Mouse (Mus musculus): ENCODE results near the gene Fam76a. TPM values are rescaled to one million over a fixed set of nuclear protein-coding genes. Genes with fewer than 3 reads are reported as not detected.

The Fam76a gene
- total and polyA plus RNA-seq, 3 experiments: 13.3 to 45.1 (median 29.5) TPM

DNA sequence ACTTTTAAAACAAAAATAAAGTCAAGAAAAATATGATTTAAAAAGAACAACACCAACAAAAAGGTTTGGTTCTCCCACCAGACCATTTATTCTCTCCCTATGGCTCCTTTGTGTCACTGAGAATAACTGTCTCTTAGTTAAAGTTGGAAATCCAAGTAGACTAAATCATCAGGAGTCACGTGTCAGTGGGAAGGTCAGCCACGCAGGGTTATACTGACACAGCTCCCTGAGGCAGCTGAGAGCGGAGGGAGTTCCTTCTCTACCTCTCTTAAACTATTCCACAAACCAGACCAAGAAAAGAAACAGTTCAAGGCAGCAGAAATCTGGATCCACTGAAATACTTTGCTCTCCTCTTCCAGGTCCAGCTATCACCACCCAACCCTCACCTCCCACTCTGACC, 51.2 kb downstream of the Fam76a start:
- H3K9ac ChIP-seq (ENCODE audit: low read depth, low read length): no peak overlapping the region
- no peak for TF ChIP-seq EP300 (IDR thresholded peaks at IDR 0.05; ENCODE audit: insufficient read depth, low read depth, low read length)
- no peak for TF ChIP-seq CTCF (IDR thresholded peaks at IDR 0.05)
- TF ChIP-seq POLR2A (IDR thresholded peaks at IDR 0.05; ENCODE audit: insufficient read depth, low read depth, low read length): no peak
- H3K4me3 ChIP-seq: no peak overlapping the region
- intact Hi-C loops (cut with DNase I): no loop called here
- no peaks in the 10 kb centered on the region for H3K27me3 ChIP-seq (ENCODE audit: control insufficient read depth, insufficient read depth, low read length)
- H3K27ac ChIP-seq: no peak overlapping the region
- peaks cover 8% of the 10 kb centered on the region for H3K79me2 ChIP-seq (replicated peaks; ENCODE audit: control insufficient read depth, insufficient read depth, low read length)
- no peak for DNase-seq
- peaks cover 7% of the 10 kb centered on the region for H3K4me1 ChIP-seq (ENCODE audit: control insufficient read depth, insufficient read depth, low read length)
- 100% methylated on average over 3 of the region's 3 CpGs for WGBS
- H3K36me3 ChIP-seq (ENCODE audit: control insufficient read depth, insufficient read depth, low read length): peaks cover 11% of the 10 kb centered on the region

DNA sequence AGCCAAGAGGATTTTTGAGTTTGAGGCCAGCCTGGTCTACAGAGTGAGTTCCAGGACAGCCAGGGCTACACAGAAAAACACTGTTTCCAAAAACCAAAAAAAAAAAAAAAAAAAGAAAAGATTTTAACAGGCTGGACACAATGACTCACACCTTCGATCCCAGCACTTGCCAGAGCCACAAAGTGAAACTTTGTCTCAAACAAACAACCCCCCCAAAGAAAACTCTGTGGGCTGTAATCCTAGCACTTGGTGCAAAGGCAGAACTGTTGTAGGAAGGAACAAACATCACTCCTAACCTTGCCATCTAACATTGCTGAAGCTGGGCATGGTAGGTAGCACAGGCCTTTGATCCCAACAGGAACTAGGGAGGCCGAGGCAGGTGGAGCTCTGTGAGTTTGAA, 57.5 kb downstream of the Fam76a start:
- no peak for TF ChIP-seq EP300 (IDR thresholded peaks at IDR 0.05; ENCODE audit: insufficient read depth, low read depth, low read length)
- no peak for TF ChIP-seq CTCF (IDR thresholded peaks at IDR 0.05)
- no peak for TF ChIP-seq POLR2A (IDR thresholded peaks at IDR 0.05; ENCODE audit: insufficient read depth, low read depth, low read length)
- Histone ChIP-seq H3K79me2 (replicated peaks; ENCODE audit: control insufficient read depth, insufficient read depth, low read length) (no peaks in the 10 kb centered on the region), H3K27me3 (ENCODE audit: control insufficient read depth, insufficient read depth, low read length) (no peaks in the 10 kb centered on the region), H3K9ac (ENCODE audit: low read depth, low read length) (no peak overlapping the region), H3K27ac (no peak overlapping the region), H3K4me1 (ENCODE audit: control insufficient read depth, insufficient read depth, low read length) (no peaks in the 10 kb centered on the region), H3K36me3 (ENCODE audit: control insufficient read depth, insufficient read depth, low read length) (peaks cover 5% of the 10 kb centered on the region), H3K4me3 (no peak overlapping the region)
- intact Hi-C loops (cut with DNase I): no loop called here
- WGBS: 84% methylated on average over 2 of the region's 2 CpGs
- no peak for DNase-seq

DNA sequence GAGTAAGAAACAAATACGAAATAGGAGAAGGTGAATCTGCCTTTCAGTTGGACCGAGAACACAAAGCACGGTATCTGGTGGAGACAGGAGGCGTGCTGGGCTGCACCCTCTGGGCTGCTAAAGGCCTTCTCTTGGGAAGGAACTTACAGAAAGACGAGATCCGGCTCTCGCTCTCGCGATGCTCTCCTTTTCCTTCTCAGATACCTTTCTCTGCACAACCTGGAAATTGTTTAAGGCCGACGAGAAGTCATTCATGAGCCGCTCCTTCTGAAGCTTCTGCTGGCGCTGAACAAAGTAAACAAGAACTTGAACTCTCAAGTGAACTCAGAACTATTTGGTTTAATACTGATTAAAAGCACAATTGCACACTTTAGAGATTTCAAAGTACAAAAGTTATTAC, 59.3 kb downstream of the Fam76a start:
- Histone ChIP-seq H3K27ac (no peak overlapping the region), H3K27me3 (ENCODE audit: control insufficient read depth, insufficient read depth, low read length) (no peaks in the 10 kb centered on the region), H3K4me3 (no peak overlapping the region), H3K79me2 (replicated peaks; ENCODE audit: control insufficient read depth, insufficient read depth, low read length) (no peaks in the 10 kb centered on the region), H3K4me1 (ENCODE audit: control insufficient read depth, insufficient read depth, low read length) (no peaks in the 10 kb centered on the region), H3K36me3 (ENCODE audit: control insufficient read depth, insufficient read depth, low read length) (peaks cover 3% of the 10 kb centered on the region), H3K9ac (ENCODE audit: low read depth, low read length) (no peak overlapping the region)
- DNase-seq: no peak
- intact Hi-C loops (cut with DNase I): no loop called here
- no peak for TF ChIP-seq EP300 (IDR thresholded peaks at IDR 0.05; ENCODE audit: insufficient read depth, low read depth, low read length)
- no peak for TF ChIP-seq POLR2A (IDR thresholded peaks at IDR 0.05; ENCODE audit: insufficient read depth, low read depth, low read length)
- no peak for TF ChIP-seq CTCF (IDR thresholded peaks at IDR 0.05)
- WGBS: 92% methylated on average over 13 of the region's 13 CpGs

DNA sequence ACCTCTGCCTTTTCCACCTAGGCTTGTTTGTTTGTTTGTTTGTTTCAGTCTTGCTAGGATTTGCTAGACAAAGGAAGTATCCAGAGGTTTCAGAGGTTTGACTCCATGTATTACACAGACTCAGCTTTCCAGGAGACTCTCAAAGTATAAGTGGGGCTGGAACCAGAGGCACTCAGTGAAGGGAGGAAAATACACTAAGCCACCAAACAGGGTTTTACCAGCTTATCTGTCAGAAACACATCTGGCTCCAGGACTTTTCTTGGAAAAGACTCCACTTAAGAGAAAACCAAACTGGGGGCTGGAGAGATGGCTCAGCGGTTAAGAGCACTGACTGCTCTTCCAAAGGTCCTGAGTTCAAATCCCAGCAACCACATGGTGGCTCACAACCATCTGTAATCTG, 61.5 kb downstream of the Fam76a start:
- Histone ChIP-seq H3K36me3 (ENCODE audit: control insufficient read depth, insufficient read depth, low read length) (peaks cover under 1% of the 10 kb centered on the region), H3K9ac (ENCODE audit: low read depth, low read length) (no peak overlapping the region), H3K27me3 (ENCODE audit: control insufficient read depth, insufficient read depth, low read length) (no peaks in the 10 kb centered on the region), H3K4me3 (no peak overlapping the region), H3K27ac (no peak overlapping the region), H3K4me1 (ENCODE audit: control insufficient read depth, insufficient read depth, low read length) (no peaks in the 10 kb centered on the region), H3K79me2 (replicated peaks; ENCODE audit: control insufficient read depth, insufficient read depth, low read length) (no peaks in the 10 kb centered on the region)
- no peak for DNase-seq
- no peak for TF ChIP-seq CTCF (IDR thresholded peaks at IDR 0.05)
- TF ChIP-seq POLR2A (IDR thresholded peaks at IDR 0.05; ENCODE audit: insufficient read depth, low read depth, low read length): no peak
- TF ChIP-seq EP300 (IDR thresholded peaks at IDR 0.05; ENCODE audit: insufficient read depth, low read depth, low read length): no peak
- intact Hi-C loops (cut with DNase I): no loop called here
- 91% methylated on average over 1 of the region's 1 CpGs for WGBS

Other genes starting within 250 kb of the Fam76a start
- gene Xkr8, start 190.0 kb downstream of the Fam76a start, total RNA-seq (2021): 1 to 10 TPM; 1.2 to 2.9 TPM
- gene Xkr8, start 190.0 kb downstream of the Fam76a start, polyA plus RNA-seq (2012; rRNA removed): 1.6 and 3.3 TPM in 2 replicates
- gene Smpdl3b, start 165.3 kb downstream of the Fam76a start, total RNA-seq (2021): under 1 TPM; 0.82 to 0.86 TPM
- gene Smpdl3b, start 165.3 kb downstream of the Fam76a start, polyA plus RNA-seq (2012; rRNA removed): 1.3 TPM in 2 replicates
- 10 to 100 TPM; 10.5 to 12.4 TPM for gene Rpa2, start 154.2 kb downstream of the Fam76a start, total RNA-seq (2021)
- gene Rpa2, start 154.2 kb downstream of the Fam76a start, polyA plus RNA-seq (2012; rRNA removed): 9.9 and 14.9 TPM in 2 replicates
- 1 to 10 TPM; 1.7 to 2.1 TPM for gene Themis2, start 126.2 kb downstream of the Fam76a start, total RNA-seq (2021)
- 2.4 and 4.5 TPM in 2 replicates for gene Themis2, start 126.2 kb downstream of the Fam76a start, polyA plus RNA-seq (2012; rRNA removed)
- gene Ppp1r8, start 79.4 kb downstream of the Fam76a start, total RNA-seq (2021): 10 to 100 TPM; 18.2 to 19.3 TPM
- 18.2 and 33.1 TPM in 2 replicates for gene Ppp1r8, start 79.4 kb downstream of the Fam76a start, polyA plus RNA-seq (2012; rRNA removed)
- 10 to 100 TPM; 32.5 to 32.8 TPM for gene Stx12, start 38.0 kb downstream of the Fam76a start, total RNA-seq (2021)
- 16.2 and 31.7 TPM in 2 replicates for gene Stx12, start 38.0 kb downstream of the Fam76a start, polyA plus RNA-seq (2012; rRNA removed)
- under 1 TPM; 0.43 to 0.47 TPM for gene Fgr, start 51.5 kb upstream of the Fam76a start, total RNA-seq (2021)
- 0.73 and 1.7 TPM in 2 replicates for gene Fgr, start 51.5 kb upstream of the Fam76a start, polyA plus RNA-seq (2012; rRNA removed)
- 10 to 100 TPM; 42.6 to 50.9 TPM for gene Ahdc1, start 88.7 kb upstream of the Fam76a start, total RNA-seq (2021)
- 19.5 and 21.8 TPM in 2 replicates for gene Ahdc1, start 88.7 kb upstream of the Fam76a start, polyA plus RNA-seq (2012; rRNA removed)
- gene Wasf2, start 207.9 kb upstream of the Fam76a start, total RNA-seq (2021): 10 to 100 TPM; 77.5 to 83.8 TPM
- 34.6 and 39.7 TPM in 2 replicates for gene Wasf2, start 207.9 kb upstream of the Fam76a start, polyA plus RNA-seq (2012; rRNA removed)